Mouse (Mus musculus) thymus, adult 18-20 months (tissue): ENCODE results near the gene 4921504E06Rik.

Experiments used
- DNase-seq, 2 experiments: peaks; one replicate each; pipeline ENCODE4 v3.0.0; 2022; ENCODE audit warnings: mixed read lengths in 2 of 2

Gene 4921504E06Rik

GRCm38 (mm10) chr2:19490262-19490661, 63.5 kb downstream of the 4921504E06Rik start:
- no peak for DNase-seq

GRCm38 (mm10) chr2:19461940-19462339, 91.8 kb downstream of the 4921504E06Rik start:
- DNase-seq, result no peak

GRCm38 (mm10) chr2:19458785-19459184, 94.9 kb downstream of the 4921504E06Rik start:
- DNase-seq, result no peak

- no peak for DNase-seq
Observed at GRCm38 (mm10) chr2:19455857-19456482, 97.7 kb downstream of the 4921504E06Rik start.

GRCm38 (mm10) chr2:19455228-19455627, 98.5 kb downstream of the 4921504E06Rik start:
- DNase-seq, result no peak

GRCm38 (mm10) chr2:19452531-19453055, 101.1 kb downstream of the 4921504E06Rik start:
- DNase-seq, result no peak

- no peak for DNase-seq
Observed at GRCm38 (mm10) chr2:19449308-19449707, 104.4 kb downstream of the 4921504E06Rik start.

GRCm38 (mm10) chr2:19448042-19448700, 105.5 kb downstream of the 4921504E06Rik start:
- DNase-seq, result no peak

GRCm38 (mm10) chr2:19446746-19447145, 107.0 kb downstream of the 4921504E06Rik start:
- no peak for DNase-seq

- no peak for DNase-seq
Observed at GRCm38 (mm10) chr2:19445871-19446501, 107.7 kb downstream of the 4921504E06Rik start.

- DNase-seq, result no peak
Observed at GRCm38 (mm10) chr2:19444931-19445831, 108.5 kb downstream of the 4921504E06Rik start, which contains the start of gene Ptf1a. Gene Ptf1a (plus strand): TSS chr2:19445663.

GRCm38 (mm10) chr2:19444346-19444745, 109.4 kb downstream of the 4921504E06Rik start:
- DNase-seq, result no peak

GRCm38 (mm10) chr2:19431614-19432323, 121.9 kb downstream of the 4921504E06Rik start:
- DNase-seq, result no peak

- DNase-seq, result no peak
Observed at GRCm38 (mm10) chr2:19431186-19431585, 122.5 kb downstream of the 4921504E06Rik start.

GRCm38 (mm10) chr2:19430746-19431145, 123.0 kb downstream of the 4921504E06Rik start:
- no peak for DNase-seq

- no peak for DNase-seq
Observed at GRCm38 (mm10) chr2:19429691-19430690, 123.7 kb downstream of the 4921504E06Rik start.

- no peak for DNase-seq
Observed at GRCm38 (mm10) chr2:19429031-19429430, 124.7 kb downstream of the 4921504E06Rik start.

GRCm38 (mm10) chr2:19423086-19423485, 130.6 kb downstream of the 4921504E06Rik start:
- DNase-seq, result no peak

- no peak for DNase-seq
Observed at GRCm38 (mm10) chr2:19422226-19422625, 131.5 kb downstream of the 4921504E06Rik start.

- DNase-seq, result no peak
Observed at GRCm38 (mm10) chr2:19419686-19420345, 133.9 kb downstream of the 4921504E06Rik start.
